Mouse (Mus musculus) ES-Bruce4 (cell line): ENCODE measurements around the gene Uaca.

Experiments used
- CTCF ChIP-seq: IDR thresholded peaks from one replicate; pipeline ENCODE4 v1.8.1; 2011; ENCODE audit warnings: low read depth, low read length
- EP300 ChIP-seq: IDR thresholded peaks from 2 replicates; pipeline ENCODE4 v1.6.1; 2011; ENCODE audit warnings: low read depth, low read length; ENCODE audit not compliant: insufficient read depth
- POLR2A ChIP-seq: IDR thresholded peaks from one replicate; pipeline ENCODE4 v1.8.1; 2011; ENCODE audit warnings: low read length; ENCODE audit not compliant: insufficient read depth

DNA sequence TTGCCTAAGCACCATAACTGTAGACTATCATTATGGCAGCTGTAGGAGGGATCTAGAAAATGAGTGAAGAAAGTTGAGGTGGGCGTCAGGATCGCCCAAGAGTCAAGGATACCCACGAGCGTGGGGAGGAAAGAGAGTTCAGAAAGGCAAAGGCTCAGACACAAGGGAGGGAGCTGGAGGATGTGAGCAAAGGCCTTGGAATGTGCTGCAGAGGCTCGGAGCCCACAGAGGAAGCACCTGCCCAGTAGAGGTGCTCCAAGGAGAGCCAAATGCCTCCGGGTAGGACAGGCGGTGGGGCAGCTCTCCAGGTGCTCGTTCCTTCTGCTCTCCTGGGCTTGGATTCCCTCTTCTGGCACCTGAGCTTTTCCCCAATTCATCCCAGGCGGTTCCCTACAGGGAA, 17.4 kb upstream of the Uaca start:
- TF ChIP-seq CTCF (no peak), EP300 (no peak), POLR2A (no peak)
